Mouse (Mus musculus) mature B cell (primary cell): ENCODE results near the gene Skap2.

Experiments
- in situ Hi-C: fragments of 300-500 bp; cut with MboI; formaldehyde crosslinking; loops from 2 replicates; pipeline ENCODE4 v1.14.3; 2019

The Skap2 gene

GRCm38 (mm10) chr6:52012409-52013244, at the start of gene Skap2:
Skap2 (minus strand) TSS chr6:52012549.
- in situ Hi-C loops = no loop called here

GRCm38 (mm10) chr6:52058899-52059448, 46.6 kb upstream of the Skap2 start:
- in situ Hi-C loops = no loop called here

DNA sequence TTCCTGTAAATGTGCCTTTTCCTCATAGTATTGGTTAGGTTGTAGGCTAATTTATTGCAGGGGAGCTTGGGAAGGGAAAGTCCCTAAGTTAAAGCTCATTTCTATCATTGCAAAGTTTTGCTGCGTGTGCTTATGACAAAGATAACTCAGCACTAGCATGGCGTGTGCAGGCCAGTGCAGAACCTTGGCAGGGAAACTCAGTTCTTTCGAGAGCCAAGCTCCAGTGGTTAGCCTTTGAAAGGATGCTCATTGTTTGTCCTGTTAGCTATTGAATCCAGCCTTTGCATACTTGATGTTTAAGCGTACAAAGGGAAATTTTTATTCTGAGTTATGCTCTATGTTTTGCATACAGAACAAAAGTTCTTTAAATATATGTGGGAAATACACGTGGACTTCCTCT, 45.8 kb upstream of the Skap2 start:
- in situ Hi-C loops = no loop called here

DNA sequence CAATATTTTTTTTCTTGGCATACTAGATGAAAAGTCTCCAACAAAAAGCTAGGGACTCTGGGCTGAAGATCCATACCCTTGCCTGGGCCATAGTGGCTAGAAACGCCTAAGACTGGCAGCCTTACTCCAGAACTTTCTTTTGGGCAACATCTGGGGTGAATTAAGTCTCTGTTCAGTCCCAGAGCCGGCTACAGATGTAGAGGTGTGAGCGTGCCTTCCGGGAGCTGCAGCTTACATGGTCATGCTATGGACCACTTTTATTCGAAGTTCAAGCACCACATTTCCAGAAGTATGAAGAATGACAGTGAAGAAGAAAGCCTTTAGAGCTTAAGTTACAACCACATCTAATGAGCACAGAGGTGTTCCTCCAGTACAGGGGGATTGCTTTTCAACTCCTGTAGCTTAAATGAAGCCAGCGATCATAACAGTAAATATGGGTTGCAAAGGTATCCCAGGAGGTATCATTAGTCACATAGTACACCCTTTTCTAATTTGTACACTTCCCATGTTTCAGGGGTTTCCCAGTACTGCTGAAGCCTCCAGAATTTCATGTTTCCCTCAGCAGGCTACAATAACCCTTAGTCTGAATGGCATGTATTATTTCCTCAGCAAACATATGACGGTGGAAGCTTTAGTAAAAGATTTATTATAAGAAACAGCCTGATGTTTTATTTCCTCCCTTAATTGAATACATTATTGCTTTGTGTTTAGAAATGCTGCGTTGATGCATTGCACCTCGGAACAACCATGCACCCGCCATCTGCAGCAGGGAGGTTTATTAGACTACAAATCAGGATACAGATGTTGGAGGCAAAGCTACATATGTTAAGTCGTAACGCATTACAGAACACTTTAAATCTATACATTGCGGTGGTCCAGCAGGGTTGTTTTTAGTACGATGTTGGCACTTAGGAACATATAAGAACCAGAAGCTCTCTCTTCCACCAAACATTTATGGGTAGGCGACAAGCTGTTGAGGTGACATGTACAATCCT, 41.5 kb upstream of the Skap2 start:
- in situ Hi-C loops = no loop called here

DNA sequence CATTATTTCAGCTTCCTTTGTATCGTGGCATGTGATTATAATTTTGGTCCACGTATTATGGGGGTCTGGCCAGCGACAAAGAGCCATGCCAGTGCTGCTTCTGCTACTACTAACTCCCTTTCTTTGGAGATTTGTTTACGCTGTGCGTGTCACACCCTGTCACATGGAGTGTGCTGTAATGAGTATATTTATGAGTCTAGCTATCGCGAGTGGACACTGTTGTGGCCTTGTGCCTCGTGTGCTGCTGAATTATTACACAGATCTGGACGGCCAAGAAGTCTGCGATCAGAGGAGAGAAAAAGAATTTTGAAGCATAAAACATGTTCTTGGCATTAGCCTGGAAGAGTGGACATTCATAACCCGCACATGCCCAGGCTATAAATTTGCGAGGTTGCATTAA, 37.7 kb upstream of the Skap2 start:
- in situ Hi-C loops = no loop called here

DNA sequence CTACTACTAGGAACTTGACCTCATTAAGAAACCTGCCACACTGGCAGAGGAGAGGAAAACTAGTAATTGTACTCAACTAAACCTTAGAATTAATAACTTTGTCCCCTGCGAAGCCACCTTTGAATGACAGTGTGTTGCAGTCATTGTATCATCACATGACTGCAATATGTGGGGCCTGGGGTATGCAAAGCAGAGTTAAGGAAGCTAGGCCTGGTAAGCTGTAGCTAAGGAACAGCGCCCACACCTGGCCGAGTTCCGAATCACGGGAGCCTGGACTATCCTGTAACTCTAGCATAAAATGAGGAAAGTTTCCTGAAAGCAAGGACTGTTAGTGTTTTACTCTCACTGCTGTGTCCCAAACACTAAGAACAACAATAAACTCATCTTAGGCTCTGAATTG, 33.2 kb upstream of the Skap2 start:
- in situ Hi-C loops = no loop called here

- in situ Hi-C loops = no loop called here
Measured at GRCm38 (mm10) chr6:52036077-52036476, 23.7 kb upstream of the Skap2 start.

DNA sequence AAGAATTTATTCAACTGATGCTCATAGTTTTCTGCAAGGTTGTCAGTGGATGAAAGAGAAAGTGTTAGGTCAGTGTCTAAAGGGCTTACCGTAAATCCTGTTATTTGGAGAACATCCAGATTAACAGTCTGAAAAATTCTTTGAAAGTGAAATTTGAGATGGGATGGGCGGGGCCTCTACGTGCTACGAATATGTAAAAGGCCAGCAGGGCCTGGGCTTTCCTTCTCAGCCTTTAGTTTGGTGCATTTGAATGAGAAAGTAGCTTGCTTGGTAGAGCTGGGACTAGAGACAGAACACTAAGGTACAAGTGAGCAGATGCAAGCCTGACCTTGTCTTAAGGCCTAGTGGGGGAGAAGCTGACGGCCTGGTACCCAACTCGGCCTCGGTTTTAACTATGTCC, 18.8 kb upstream of the Skap2 start:
- in situ Hi-C loops = no loop called here

DNA sequence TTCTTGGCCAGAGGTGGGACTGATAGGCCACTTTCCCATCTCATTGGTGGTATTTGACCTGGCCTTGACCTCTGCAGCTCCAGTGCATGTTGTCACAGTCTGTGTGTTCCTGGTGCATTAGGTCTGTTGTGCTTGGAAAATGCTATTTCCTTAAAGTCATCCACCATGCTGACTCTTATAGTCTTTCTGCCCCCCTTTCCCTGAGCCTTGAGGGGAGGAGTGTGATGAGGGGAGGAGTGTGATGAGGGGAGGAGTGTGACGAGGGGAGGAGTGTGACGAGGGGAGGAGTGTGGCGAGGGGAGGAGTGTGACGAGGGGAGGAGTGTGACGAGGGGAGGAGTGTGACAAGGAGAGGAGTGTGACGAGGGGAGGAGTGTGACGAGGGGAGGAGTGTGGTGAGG, 15.8 kb upstream of the Skap2 start:
- in situ Hi-C loops = no loop called here

DNA sequence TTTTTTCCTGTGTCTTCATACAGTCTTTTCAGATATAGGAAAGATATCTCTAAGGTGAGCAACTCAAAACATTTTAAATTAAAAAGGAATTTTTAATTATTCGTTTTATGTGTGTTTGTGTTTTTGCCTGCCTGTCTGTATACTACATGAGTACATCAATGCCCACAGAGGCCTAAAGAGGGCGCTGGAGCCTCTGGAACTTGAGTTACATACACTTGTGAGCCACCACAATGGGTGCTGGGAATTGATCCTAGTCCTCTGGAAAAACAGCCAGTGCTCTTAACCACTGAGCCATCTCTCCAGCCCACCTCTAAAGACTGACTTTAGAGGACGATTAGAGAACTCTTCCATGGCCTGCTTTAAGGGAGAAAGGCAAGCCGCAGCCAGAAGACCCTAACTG, 14.8 kb upstream of the Skap2 start:
- in situ Hi-C loops = no loop called here

DNA sequence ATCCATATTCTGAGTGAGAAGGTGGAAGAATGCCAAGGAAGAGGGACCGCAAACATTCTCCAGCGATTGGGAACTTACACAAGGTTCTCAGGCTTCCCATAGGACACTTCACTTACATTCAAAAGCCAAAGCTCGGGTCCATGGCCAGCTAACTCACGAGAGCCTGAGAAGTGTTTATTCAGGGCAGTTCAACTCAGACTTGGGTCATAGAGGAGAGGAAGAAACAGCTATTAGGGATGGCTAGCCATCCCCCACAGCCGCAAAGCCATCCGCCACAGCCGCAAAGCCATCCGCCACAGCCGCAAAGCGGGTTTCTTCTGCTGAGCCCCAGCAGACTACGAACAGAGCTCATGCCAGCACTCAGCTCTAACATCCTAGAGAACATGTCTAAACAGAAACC, 13.9 kb upstream of the Skap2 start:
- in situ Hi-C loops = no loop called here

DNA sequence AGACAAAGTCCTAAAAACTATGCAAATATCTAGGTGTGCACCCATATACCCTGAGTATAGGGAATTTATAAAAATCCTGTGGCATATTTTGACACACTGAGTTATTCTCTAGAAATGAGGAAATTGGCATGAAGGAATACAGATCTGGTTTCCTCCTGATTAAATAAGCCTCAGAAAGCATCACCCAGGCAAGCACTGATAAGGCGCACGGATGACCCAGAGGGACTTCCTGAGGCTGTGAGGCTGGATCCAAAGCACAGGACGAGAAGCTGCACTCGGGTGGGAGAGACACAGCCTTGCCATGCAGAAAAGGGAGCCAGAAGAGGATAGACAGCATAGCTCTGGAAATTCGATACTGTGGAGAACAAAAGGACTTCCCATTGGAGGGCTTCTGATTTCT, 12.4 kb upstream of the Skap2 start:
- in situ Hi-C loops = no loop called here

DNA sequence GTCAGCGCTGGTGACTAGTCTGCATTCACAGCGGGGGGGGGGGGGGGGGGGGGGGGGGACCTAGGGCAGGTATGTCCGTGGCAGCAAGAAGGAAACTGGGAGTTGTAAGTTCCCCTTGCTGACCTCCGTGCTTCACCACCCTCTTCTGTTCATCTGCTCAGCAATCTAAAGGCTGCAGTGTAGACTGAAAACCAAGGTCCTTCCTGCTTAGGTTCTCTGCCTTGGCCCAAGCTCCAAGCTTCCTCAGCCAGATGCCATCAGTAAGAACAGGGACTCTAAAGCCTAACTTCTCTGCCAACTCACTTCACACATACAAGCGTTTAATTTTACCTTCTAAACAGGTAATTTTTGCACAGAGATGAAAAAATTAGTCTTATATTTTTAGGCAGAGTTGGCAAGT, 10.0 kb upstream of the Skap2 start:
- in situ Hi-C loops = no loop called here

DNA sequence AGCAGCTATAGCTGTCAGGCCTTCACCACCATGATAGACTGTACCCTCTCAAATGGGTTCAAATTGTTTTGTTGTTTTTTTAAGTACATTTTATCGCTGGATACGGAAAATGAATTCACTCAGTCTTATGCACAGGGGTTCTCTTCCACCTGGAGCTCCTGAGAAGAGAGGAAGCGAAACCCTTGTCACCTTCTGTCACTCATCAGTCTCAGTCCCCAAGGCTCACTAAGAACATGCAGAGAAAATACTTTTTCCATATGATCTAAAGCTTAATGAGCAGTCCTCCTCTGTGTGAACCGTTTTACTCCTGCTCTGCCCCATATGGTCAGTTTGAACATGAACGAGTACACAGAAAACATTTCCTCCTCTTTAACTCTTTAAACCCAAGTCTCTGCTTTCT, 7.9 kb upstream of the Skap2 start:
- in situ Hi-C loops = no loop called here

GRCm38 (mm10) chr6:52013245-52013945, 1.0 kb upstream of the Skap2 start:
- in situ Hi-C loops = no loop called here

- in situ Hi-C loops = no loop called here
Measured at GRCm38 (mm10) chr6:52011559-52012408, 565 bp downstream of the Skap2 start.

- in situ Hi-C loops = no loop called here
Measured at GRCm38 (mm10) chr6:52009385-52009784, 3.0 kb downstream of the Skap2 start.

GRCm38 (mm10) chr6:52008757-52009156, 3.6 kb downstream of the Skap2 start:
- in situ Hi-C loops = no loop called here

GRCm38 (mm10) chr6:52006649-52007218, 5.6 kb downstream of the Skap2 start:
- in situ Hi-C loops = no loop called here

DNA sequence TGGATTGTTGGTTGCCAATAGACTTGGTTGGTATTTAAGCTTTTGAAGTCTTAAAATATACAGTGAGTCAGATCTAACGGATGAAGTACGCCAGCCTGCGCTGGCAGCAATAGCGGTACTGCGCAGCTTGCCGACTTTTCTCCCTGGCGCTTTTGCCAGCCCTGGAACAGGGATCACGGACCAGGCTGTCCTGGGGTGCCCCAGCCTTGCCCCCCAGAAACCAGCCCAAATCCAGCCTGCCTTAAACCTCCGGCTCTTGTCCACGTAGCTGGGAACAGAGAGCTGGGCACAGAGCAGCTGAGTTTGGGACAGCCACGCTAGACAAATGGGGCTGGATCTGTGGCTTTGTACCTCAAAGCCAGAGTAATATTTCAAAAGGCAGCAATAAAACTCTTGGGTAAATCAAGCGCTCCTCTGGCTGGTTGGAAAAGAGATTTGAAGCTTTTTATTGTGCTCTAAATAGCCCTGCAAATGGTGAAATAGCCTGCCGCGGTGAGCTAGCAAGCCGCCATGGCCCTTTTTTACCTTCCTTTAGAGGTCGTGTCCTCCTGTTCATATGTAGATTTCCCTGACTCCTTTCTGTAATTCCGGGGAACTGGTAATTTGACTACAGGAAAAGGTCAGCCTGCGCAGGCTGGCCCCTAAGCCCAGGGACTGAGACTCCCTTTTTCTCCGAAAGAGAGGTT, 6.2 kb downstream of the Skap2 start:
- in situ Hi-C loops = no loop called here
